Mouse (Mus musculus): ENCODE measurements around the gene Babam2. TPM values are rescaled to one million over a fixed set of nuclear protein-coding genes. Genes with fewer than 3 reads are reported as not detected.

The Babam2 gene
- polyA plus RNA-seq, 1 experiment, result 25.9 TPM

DNA sequence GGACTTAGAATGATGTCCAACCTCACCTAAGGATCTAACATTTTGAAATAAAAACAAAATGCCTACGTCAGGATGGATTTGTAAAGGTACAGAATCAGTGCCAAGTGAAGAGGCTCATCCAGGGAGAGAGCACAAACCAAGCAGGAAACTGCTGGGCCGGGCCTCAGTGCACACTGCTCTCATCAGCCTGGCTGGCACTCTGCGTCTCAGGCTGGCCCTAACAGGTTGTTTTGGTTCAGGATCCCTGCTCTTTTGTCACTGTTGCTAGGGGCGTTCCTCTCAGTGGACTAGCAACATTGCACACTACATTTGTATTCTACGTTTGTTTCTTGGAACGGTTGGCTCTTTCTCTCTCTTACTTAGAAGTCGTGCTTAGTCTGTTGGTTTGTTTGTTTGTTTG, 231.5 kb downstream of the Babam2 start:
- Histone ChIP-seq H3K4me3 (replicated peaks; ENCODE audit: control insufficient read depth, low read depth, low read length) (no peak overlapping the region), H3K27ac (ENCODE audit: control insufficient read depth, insufficient read depth, low read depth, low read length, poor library complexity) (no peak overlapping the region), H3K4me1 (ENCODE audit: control insufficient read depth, insufficient read depth, low read length) (no peaks in the 10 kb centered on the region)
- TF ChIP-seq CTCF (IDR thresholded peaks at IDR 0.05; ENCODE audit: control insufficient read depth, insufficient read depth, low read length) (no peak), POLR2A (IDR thresholded peaks at IDR 0.05; ENCODE audit: borderline replicate concordance, control insufficient read depth, low read depth, low read length) (no peak)
- 78% methylated on average over 7 of the region's 7 CpGs for WGBS

- WGBS, result 86% methylated on average over 8 of the region's 8 CpGs
- Histone ChIP-seq H3K27ac (ENCODE audit: control insufficient read depth, insufficient read depth, low read depth, low read length, poor library complexity) (no peak overlapping the region), H3K4me3 (replicated peaks; ENCODE audit: control insufficient read depth, low read depth, low read length) (no peak overlapping the region), H3K4me1 (ENCODE audit: control insufficient read depth, insufficient read depth, low read length) (no peaks in the 10 kb centered on the region)
- TF ChIP-seq CTCF (IDR thresholded peaks at IDR 0.05; ENCODE audit: control insufficient read depth, insufficient read depth, low read length), result no peak
- TF ChIP-seq POLR2A (IDR thresholded peaks at IDR 0.05; ENCODE audit: borderline replicate concordance, control insufficient read depth, low read depth, low read length), result no peak
These were observed 233.7 kb downstream of the Babam2 start for GRCm38 (mm10) chr5:31931127-31931625.

GRCm38 (mm10) chr5:31931637-31932036, 234.2 kb downstream of the Babam2 start:
- H3K4me1 ChIP-seq (ENCODE audit: control insufficient read depth, insufficient read depth, low read length), result no peaks in the 10 kb centered on the region
- WGBS, result 84% methylated on average over 1 of the region's 1 CpGs
- H3K27ac ChIP-seq (ENCODE audit: control insufficient read depth, insufficient read depth, low read depth, low read length, poor library complexity), result no peak overlapping the region
- TF ChIP-seq POLR2A (IDR thresholded peaks at IDR 0.05; ENCODE audit: borderline replicate concordance, control insufficient read depth, low read depth, low read length) (no peak), CTCF (IDR thresholded peaks at IDR 0.05; ENCODE audit: control insufficient read depth, insufficient read depth, low read length) (no peak)
- no peak overlapping the region for H3K4me3 ChIP-seq (replicated peaks; ENCODE audit: control insufficient read depth, low read depth, low read length)

DNA sequence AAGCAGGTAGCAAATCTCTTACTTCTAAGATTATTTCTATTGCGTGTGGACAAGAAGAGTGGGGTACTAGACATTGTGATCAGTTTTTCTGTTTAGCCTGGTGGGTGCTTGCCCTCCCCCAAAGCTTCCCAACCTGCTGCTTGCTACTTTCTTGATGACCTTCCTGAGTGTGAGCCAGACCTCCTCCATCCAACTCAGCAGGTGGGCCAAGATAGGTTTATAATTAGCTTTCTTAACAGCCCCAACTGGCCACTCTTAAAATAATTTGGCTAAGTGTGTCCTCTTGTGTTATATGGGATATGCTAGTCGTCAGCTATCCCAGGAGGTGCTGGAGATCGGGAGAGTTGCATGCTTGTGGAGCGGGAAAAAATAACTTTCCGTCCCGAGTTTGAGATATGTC, 235.8 kb downstream of the Babam2 start:
- TF ChIP-seq POLR2A (IDR thresholded peaks at IDR 0.05; ENCODE audit: borderline replicate concordance, control insufficient read depth, low read depth, low read length) (no peak), CTCF (IDR thresholded peaks at IDR 0.05; ENCODE audit: control insufficient read depth, insufficient read depth, low read length) (no peak)
- WGBS, result 91% methylated on average over 6 of the region's 6 CpGs
- Histone ChIP-seq H3K4me1 (ENCODE audit: control insufficient read depth, insufficient read depth, low read length) (no peaks in the 10 kb centered on the region), H3K4me3 (replicated peaks; ENCODE audit: control insufficient read depth, low read depth, low read length) (no peak overlapping the region), H3K27ac (ENCODE audit: control insufficient read depth, insufficient read depth, low read depth, low read length, poor library complexity) (no peak overlapping the region)

- Histone ChIP-seq H3K27ac (ENCODE audit: control insufficient read depth, insufficient read depth, low read depth, low read length, poor library complexity) (no peak overlapping the region), H3K4me1 (ENCODE audit: control insufficient read depth, insufficient read depth, low read length) (no peaks in the 10 kb centered on the region), H3K4me3 (replicated peaks; ENCODE audit: control insufficient read depth, low read depth, low read length) (no peak overlapping the region)
- 40% methylated on average over 3 of the region's 3 CpGs for WGBS
- TF ChIP-seq CTCF (IDR thresholded peaks at IDR 0.05; ENCODE audit: control insufficient read depth, insufficient read depth, low read length) (no peak), POLR2A (IDR thresholded peaks at IDR 0.05; ENCODE audit: borderline replicate concordance, control insufficient read depth, low read depth, low read length) (no peak)
These were observed 236.9 kb downstream of the Babam2 start for GRCm38 (mm10) chr5:31934397-31934796.

- Histone ChIP-seq H3K4me3 (replicated peaks; ENCODE audit: control insufficient read depth, low read depth, low read length) (no peak overlapping the region), H3K4me1 (ENCODE audit: control insufficient read depth, insufficient read depth, low read length) (no peaks in the 10 kb centered on the region), H3K27ac (ENCODE audit: control insufficient read depth, insufficient read depth, low read depth, low read length, poor library complexity) (no peak overlapping the region)
- WGBS, result 78% methylated on average over 3 of the region's 3 CpGs
- TF ChIP-seq CTCF (IDR thresholded peaks at IDR 0.05; ENCODE audit: control insufficient read depth, insufficient read depth, low read length), result no peak
- no peak for TF ChIP-seq POLR2A (IDR thresholded peaks at IDR 0.05; ENCODE audit: borderline replicate concordance, control insufficient read depth, low read depth, low read length)
These were observed 238.5 kb downstream of the Babam2 start for GRCm38 (mm10) chr5:31935936-31936335.

GRCm38 (mm10) chr5:31936523-31936922, 239.0 kb downstream of the Babam2 start:
- 78% methylated on average over 3 of the region's 3 CpGs for WGBS
- H3K4me3 ChIP-seq (replicated peaks; ENCODE audit: control insufficient read depth, low read depth, low read length), result no peak overlapping the region
- H3K27ac ChIP-seq (ENCODE audit: control insufficient read depth, insufficient read depth, low read depth, low read length, poor library complexity), result no peak overlapping the region
- TF ChIP-seq CTCF (IDR thresholded peaks at IDR 0.05; ENCODE audit: control insufficient read depth, insufficient read depth, low read length), result no peak
- no peak for TF ChIP-seq POLR2A (IDR thresholded peaks at IDR 0.05; ENCODE audit: borderline replicate concordance, control insufficient read depth, low read depth, low read length)
- H3K4me1 ChIP-seq (ENCODE audit: control insufficient read depth, insufficient read depth, low read length), result no peaks in the 10 kb centered on the region

GRCm38 (mm10) chr5:31940876-31941275, 243.4 kb downstream of the Babam2 start:
- H3K27ac ChIP-seq (ENCODE audit: control insufficient read depth, insufficient read depth, low read depth, low read length, poor library complexity), result no peak overlapping the region
- H3K4me1 ChIP-seq (ENCODE audit: control insufficient read depth, insufficient read depth, low read length), result no peaks in the 10 kb centered on the region
- H3K4me3 ChIP-seq (replicated peaks; ENCODE audit: control insufficient read depth, low read depth, low read length), result no peak overlapping the region
- TF ChIP-seq CTCF (IDR thresholded peaks at IDR 0.05; ENCODE audit: control insufficient read depth, insufficient read depth, low read length) (no peak), POLR2A (IDR thresholded peaks at IDR 0.05; ENCODE audit: borderline replicate concordance, control insufficient read depth, low read depth, low read length) (no peak)
- 83% methylated on average over 8 of the region's 8 CpGs for WGBS

- 77% methylated on average over 4 of the region's 4 CpGs for WGBS
- TF ChIP-seq POLR2A (IDR thresholded peaks at IDR 0.05; ENCODE audit: borderline replicate concordance, control insufficient read depth, low read depth, low read length) (no peak), CTCF (IDR thresholded peaks at IDR 0.05; ENCODE audit: control insufficient read depth, insufficient read depth, low read length) (no peak)
- Histone ChIP-seq H3K4me3 (replicated peaks; ENCODE audit: control insufficient read depth, low read depth, low read length) (no peak overlapping the region), H3K27ac (ENCODE audit: control insufficient read depth, insufficient read depth, low read depth, low read length, poor library complexity) (no peak overlapping the region), H3K4me1 (ENCODE audit: control insufficient read depth, insufficient read depth, low read length) (no peaks in the 10 kb centered on the region)
These were observed 249.7 kb downstream of the Babam2 start for GRCm38 (mm10) chr5:31947185-31947584.

Data from bone marrow, adult 2 months (tissue).